Mouse (Mus musculus) mesoderm, embryonic 11.5 days (tissue): ENCODE measurements at regions not wholly inside any gene's neighbourhood (a gene's known extent, or its start where the extent isn't known, plus 50 kb on each side); places are given as distances from the start of the nearest gene placed in this dataset.
"Not testable (repeated sequence)": the region's sequence is repeated elsewhere in the genome, so short reads cannot be mapped to it uniquely, and the experiment has no call there.

Source experiments
- DNase-seq: peaks from one replicate; pipeline ENCODE4 v3.0.0-alpha.2; 2012; ENCODE audit warnings: low read depth, low spot score

DNA sequence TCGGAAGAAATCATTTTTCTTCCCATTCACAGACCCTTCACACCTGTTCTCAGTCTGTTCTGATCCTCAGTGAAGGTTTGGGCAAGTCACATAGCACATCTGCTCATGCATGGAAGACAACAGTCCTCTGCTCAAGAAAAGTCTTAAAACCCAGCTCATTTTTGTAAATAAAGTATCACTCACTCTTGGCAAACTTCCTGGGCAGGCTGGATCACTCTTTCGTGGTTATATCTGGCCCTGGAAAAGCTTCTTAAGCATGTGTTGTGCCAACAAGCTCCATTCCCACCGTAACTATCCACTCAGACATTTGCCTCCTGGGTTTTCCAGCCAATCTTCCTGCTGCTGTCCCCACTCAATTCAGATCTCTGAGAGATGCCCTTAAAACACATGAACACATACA, 103.2 kb upstream of the Cep85l start:
- no peak for DNase-seq

DNA sequence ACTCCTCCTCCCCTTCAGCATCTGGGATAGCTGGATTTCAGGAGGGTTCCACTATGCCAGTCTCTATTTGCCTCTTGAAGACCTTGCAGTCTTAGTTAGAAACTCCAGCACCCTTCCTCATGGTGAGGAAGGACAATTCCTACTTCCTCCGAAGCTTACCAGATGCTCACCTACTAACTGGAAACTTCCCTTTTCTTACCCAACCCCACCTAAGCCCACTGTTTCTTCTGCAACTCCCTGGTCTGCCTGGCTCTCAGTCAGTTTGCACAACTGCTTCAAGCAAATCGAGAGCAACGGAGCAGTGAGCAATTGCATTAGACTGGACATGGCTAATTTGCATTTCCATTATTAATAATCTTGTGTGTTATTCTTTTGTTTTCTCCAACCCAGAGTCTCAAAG, 90.5 kb upstream of the Cep85l start:
- no peak for DNase-seq

GRCm38 (mm10) chr10:53469611-53470010, 89.9 kb upstream of the Cep85l start:
- DNase-seq = no peak

DNA sequence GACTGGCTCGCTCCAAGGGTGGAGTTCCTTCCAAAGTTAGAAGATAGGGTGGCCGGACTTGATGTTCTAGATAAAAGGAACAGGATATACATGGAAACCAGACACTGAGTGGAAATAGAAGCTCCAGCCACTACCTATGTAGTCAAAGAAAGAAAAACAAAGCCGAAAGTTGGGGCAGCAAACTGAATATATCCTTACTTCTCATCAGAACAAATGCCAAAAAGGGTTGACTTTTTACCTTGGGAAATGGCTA, 88.5 kb upstream of the Cep85l start:
- DNase-seq = no peak

DNA sequence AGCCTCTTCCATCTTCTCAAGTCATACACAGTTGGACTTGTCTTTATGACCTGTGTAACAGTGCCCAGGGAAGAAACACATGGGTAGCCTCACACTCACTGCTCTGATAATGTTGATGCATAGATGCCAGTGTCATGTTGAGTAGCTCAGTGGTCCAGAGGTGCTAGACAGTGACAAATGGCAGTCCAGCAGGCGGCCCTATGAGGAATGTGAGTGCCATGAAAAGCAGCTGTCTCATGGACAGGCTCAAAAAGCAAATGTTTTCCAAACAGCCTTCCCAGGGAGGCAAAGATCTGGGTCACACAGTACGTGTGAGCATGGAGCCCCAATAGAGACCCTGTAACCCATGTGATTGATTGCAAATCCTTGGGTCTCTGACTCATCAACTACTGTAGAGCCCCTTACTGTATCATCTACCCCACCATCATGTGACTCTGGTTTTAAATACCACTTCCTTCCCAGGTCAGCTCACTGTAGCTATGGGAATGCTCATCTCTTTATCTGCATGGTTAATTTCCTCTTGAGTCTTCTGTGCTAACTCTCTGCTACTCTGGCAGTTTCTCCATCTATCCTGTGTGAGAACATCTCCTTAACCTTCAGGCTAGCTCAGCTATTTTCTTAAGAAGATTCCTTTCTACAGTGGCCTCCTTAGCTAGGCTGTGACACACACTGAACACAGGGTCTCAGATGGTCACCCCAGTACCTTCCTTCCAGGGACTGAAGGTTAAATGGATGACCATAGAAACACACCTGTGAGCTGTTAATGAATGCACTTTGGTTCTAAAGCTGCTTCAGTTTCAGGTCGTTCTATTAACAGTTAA, 87.9 kb upstream of the Cep85l start:
- DNase-seq = no peak

DNA sequence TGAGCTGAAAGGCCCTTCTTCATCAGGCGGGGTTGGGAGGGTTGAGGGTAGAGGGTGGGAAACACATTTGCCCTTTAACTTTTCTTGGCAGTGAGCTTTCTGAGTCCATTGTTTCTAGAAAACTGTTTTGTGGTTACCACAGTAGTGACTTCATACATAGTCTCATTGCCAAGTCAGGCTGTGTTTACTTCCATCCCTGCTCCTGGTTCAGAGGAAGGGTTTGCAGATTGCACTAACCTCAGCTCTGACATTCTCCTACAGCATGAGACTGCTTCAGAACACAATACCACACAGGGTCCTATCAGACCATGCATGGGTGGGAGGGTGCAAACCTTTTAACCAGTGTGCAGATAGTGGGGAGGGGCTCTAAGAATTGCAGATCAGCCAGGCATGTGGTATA, 87.1 kb upstream of the Cep85l start:
- DNase-seq = no peak

- DNase-seq = no peak
These were observed 86.5 kb upstream of the Cep85l start for GRCm38 (mm10) chr10:53466261-53466660.

- no peak for DNase-seq
These were observed 84.8 kb upstream of the Cep85l start for GRCm38 (mm10) chr10:53464581-53464980.

GRCm38 (mm10) chr10:53464006-53464405, 84.3 kb upstream of the Cep85l start:
- DNase-seq = no peak

DNA sequence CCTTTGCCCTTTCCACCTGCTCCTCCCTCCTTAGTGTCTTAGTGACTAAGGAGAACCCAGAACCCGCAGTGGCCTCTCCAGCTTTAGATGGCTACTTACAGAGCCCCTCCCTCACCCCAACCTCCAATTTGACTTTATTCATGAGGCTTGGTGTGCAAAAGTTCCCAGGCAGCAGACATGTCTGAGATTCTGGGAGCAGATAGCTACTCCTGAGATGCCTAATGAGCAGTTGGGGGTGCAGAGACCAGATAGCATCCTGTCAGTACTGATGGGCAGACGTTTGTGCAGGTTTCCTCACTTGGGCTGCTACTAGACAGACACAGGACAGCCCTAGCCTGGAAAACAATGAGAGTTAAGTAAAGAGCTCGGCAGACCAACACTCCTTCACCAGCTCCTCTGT, 83.7 kb upstream of the Cep85l start:
- no peak for DNase-seq

- no peak for DNase-seq
These were observed 82.9 kb upstream of the Cep85l start for GRCm38 (mm10) chr10:53462449-53463308.

DNA sequence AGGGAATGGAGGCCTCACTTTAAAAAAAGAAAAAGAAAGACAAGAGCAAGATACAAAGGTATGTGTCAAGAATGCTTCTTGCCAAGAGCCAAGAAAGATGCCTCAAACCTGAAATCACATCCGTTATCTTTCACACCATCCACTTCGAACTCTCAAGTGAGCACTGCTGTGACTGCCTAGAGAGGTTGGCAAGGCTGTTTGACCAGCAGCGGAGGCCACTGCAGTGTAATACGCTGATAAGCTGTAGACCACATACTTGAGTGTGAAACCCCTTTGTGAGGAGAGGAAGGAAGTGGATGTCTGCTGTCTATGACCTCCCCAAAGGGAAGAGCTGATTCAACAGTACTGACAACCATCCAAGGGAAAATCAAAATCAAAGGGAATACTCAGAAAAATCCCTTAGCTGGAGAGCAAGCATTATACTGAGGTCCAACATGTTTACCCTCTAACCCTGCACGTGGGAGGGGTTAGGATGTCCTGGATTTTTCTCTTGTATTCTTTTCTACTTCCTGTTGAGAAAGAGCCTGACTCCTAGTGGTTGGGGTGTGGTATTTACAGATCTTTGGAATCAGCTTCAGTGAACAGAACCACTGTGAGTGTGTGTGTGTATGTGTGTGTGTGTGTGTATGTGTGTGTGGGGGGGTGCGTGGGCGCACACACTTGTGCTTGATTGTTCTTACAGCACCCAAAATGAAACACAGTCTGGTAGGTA, 81.5 kb upstream of the Cep85l start:
- DNase-seq = no peak

DNA sequence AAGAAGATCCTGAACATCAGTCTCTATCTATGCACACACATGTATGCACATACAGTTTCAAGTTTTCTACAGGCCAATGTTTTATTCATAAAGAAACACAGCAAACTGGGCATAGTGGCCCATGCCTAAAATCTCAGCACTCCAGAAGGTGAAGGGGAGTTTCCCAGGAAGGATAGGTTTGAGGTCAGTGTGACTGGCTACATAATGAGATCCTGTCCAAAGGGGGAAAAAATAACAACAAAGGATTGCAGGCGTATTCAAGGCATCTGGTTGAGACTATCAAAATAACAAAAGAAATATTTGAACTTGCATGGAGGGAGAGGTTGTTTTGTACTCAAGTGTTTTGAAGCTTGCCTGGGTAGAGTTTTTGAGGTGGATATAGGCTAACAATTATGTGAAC, 80.0 kb upstream of the Cep85l start:
- DNase-seq = not testable (repeated sequence)

GRCm38 (mm10) chr10:53456027-53456713, 76.4 kb upstream of the Cep85l start:
- no peak for DNase-seq

GRCm38 (mm10) chr10:53444789-53445188, 65.0 kb upstream of the Cep85l start:
- no peak for DNase-seq

- no peak for DNase-seq
These were observed 63.7 kb upstream of the Cep85l start for GRCm38 (mm10) chr10:53443443-53443842.

GRCm38 (mm10) chr10:53442912-53443311, 63.2 kb upstream of the Cep85l start:
- DNase-seq = no peak

- no peak for DNase-seq
These were observed 60.5 kb upstream of the Cep85l start for GRCm38 (mm10) chr10:53440251-53440650.

- no peak for DNase-seq
These were observed 58.6 kb upstream of the Cep85l start for GRCm38 (mm10) chr10:53438388-53438787.

DNA sequence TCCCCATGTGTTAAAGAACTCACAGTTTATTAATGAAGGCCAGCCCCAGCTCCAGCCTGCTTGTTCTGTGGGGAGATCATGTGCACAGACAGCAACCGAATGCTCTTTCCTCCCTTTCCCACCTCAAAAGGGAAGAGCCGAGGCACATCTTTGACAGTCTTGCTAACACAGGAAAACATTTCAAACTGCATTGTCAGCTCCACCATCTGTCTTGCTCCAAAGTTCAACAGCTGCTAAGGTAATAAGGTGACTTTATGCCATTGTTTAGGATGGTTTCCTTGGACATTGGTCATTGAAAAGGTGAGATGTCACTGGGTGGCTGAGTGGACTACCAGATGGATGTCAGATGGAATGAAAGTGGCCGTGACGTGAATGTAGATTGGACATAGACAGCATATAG, 58.0 kb upstream of the Cep85l start:
- no peak for DNase-seq

DNA sequence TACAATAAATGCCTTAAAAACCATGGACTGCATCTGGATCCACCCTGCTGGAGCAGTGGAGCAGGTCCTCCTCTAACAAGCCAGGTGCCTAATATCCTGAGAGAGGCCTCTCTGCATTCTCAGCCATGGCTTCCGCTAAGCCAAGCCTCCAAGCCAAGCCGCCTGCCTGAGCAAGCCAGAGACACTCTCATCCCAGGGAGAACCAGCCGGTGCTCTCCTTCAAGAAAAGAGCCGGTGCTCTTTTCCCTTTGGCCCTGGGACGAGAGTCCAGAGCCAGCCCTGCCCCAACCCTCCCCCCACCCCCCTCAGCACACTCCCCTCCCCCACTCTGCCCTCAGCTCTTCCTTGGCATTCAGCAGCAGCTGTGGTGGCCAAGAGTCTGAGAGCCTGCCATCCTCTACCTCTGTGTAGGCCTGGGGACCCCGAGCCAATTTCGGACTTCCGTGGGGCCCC, 56.3 kb upstream of the Cep85l start:
- no peak for DNase-seq
